Mouse (Mus musculus): Measurements from ENCODE around the gene Slc1a1. TPM values are rescaled to one million over a fixed set of nuclear protein-coding genes. Genes with fewer than 3 reads are reported as not detected.

The Slc1a1 gene
- polyA plus RNA-seq (2015; fragmentation: Nextera tagmentation; extraction: Ambion mirVana): 13.0 and 13.2 TPM in 2 replicates

DNA sequence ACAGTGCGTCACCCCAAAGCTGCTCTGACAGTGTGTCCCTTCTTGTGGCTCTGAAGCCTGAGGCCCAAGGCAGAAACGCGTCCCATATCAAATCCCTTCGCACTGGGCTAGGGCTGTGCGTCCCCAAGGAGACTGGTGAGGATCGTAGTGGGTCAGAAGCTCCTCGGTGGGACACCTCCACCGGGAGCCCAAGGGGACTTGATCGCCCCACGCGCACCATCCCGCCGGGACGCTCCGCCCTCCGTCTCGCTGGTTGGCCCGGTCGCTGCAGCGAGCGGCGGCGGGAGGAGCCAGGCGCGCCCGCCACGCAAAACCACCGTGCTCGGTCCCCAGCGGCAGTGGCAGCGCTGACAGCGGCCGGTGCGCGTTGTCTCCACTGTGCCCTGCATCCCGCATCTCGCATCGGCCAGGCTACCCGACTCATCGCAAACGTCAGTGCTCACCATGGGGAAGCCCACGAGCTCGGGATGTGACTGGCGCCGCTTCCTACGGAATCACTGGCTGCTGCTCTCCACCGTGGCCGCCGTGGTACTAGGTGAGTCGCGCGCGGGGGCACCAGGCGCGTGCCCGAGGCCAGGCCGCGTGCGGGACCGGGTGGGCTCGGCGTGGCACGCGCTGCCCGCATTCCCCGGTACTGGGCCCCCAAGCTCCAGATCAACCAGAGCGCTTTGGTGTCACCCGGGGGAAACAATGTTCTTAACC, at the start of gene Slc1a1:
Slc1a1 (plus strand) TSS at position 252 of the 702 bp plus-strand sequence.
- Histone ChIP-seq H3K4me1 (ENCODE audit: insufficient read depth, low read depth, low read length) (peaks cover 8% of the 10 kb centered on the region; the same call in 1 of the 2 replicates), H3K9ac (replicated peaks; ENCODE audit: low read depth) (peak within 1 kb of the TSS; percentile 44), H3K9me3 (ENCODE audit: low read length) (no peaks in the 10 kb centered on the region), H3K36me3 (ENCODE audit: insufficient read depth, low read length) (no peaks in the 10 kb centered on the region), H3K27me3 (replicated peaks; ENCODE audit: insufficient read depth, low read length) (no peaks in the 10 kb centered on the region), H3K27ac (ENCODE audit: low read length) (no peak within 1 kb of the TSS), H3K4me2 (replicated peaks; ENCODE audit: low read depth, low read length) (peak within 1 kb of the TSS; percentile 91), H3K4me3 (ENCODE audit: low read depth, low read length) (peak within 1 kb of the TSS; percentile 57)
- TF ChIP-seq EP300 (IDR thresholded peaks at IDR 0.05) (no peak), CTCF (IDR thresholded peaks at IDR 0.05) (peak; percentile 18)
- WGBS: under 1% methylated on average over 67 of the region's 68 CpGs
- DNase-seq (ENCODE audit: low spot score) (peak; percentile 45), ATAC-seq (peak; percentile 86)

DNA sequence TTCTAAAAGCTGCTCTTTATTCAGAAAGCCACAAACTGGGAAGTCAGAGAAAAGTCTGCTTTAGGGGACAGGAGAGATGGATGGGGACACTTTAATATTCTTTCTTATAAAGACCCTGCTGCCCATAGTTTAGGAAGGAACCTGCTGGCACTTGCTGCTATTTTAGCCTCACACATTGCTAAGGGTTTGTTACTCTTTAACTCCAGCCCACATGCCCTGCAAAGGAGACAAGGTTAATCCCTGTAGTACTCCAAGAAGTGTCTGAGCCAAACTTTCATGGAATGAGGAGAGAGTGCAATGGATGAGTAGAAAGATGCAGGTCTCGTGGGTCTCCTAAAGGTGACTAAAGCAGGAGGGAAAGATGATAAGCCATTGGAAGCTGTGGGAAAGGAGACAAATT, 44.7 kb upstream of the Slc1a1 start:
- no peaks in the 10 kb centered on the region for H3K36me3 ChIP-seq (ENCODE audit: insufficient read depth, low read length)
- ATAC-seq (no peak), DNase-seq (ENCODE audit: low spot score) (no peak)
- 58% methylated on average over 1 of the region's 1 CpGs for WGBS
- no peak overlapping the region for H3K4me2 ChIP-seq (replicated peaks; ENCODE audit: low read depth, low read length)
- no peaks in the 10 kb centered on the region for H3K27me3 ChIP-seq (replicated peaks; ENCODE audit: insufficient read depth, low read length)
- no peak overlapping the region for H3K9ac ChIP-seq (replicated peaks; ENCODE audit: low read depth)
- no peaks in the 10 kb centered on the region for H3K4me1 ChIP-seq (ENCODE audit: insufficient read depth, low read depth, low read length)
- no peak overlapping the region for H3K27ac ChIP-seq (ENCODE audit: low read length)
- H3K4me3 ChIP-seq (ENCODE audit: low read depth, low read length): no peak overlapping the region
- TF ChIP-seq CTCF (IDR thresholded peaks at IDR 0.05) (no peak), EP300 (IDR thresholded peaks at IDR 0.05) (no peak)
- no peaks in the 10 kb centered on the region for H3K9me3 ChIP-seq (ENCODE audit: low read length)

- Histone ChIP-seq H3K9me3 (ENCODE audit: low read length) (no peaks in the 10 kb centered on the region), H3K4me1 (ENCODE audit: insufficient read depth, low read depth, low read length) (no peaks in the 10 kb centered on the region), H3K27me3 (replicated peaks; ENCODE audit: insufficient read depth, low read length) (no peaks in the 10 kb centered on the region), H3K27ac (ENCODE audit: low read length) (no peak overlapping the region), H3K9ac (replicated peaks; ENCODE audit: low read depth) (no peak overlapping the region), H3K4me2 (replicated peaks; ENCODE audit: low read depth, low read length) (no peak overlapping the region), H3K4me3 (ENCODE audit: low read depth, low read length) (no peak overlapping the region), H3K36me3 (ENCODE audit: insufficient read depth, low read length) (no peaks in the 10 kb centered on the region)
- WGBS: 61% methylated on average over 2 of the region's 2 CpGs
- ATAC-seq (no peak), DNase-seq (ENCODE audit: low spot score) (no peak)
- TF ChIP-seq CTCF (IDR thresholded peaks at IDR 0.05): no peak
- no peak for TF ChIP-seq EP300 (IDR thresholded peaks at IDR 0.05)
These were observed 41.5 kb upstream of the Slc1a1 start for GRCm38 (mm10) chr19:28793307-28793706.

GRCm38 (mm10) chr19:28796146-28796848, 38.6 kb upstream of the Slc1a1 start:
- TF ChIP-seq CTCF (IDR thresholded peaks at IDR 0.05): no peak
- no peak for TF ChIP-seq EP300 (IDR thresholded peaks at IDR 0.05)
- H3K27me3 ChIP-seq (replicated peaks; ENCODE audit: insufficient read depth, low read length): no peaks in the 10 kb centered on the region
- H3K4me2 ChIP-seq (replicated peaks; ENCODE audit: low read depth, low read length): no peak overlapping the region
- ATAC-seq (no peak), DNase-seq (ENCODE audit: low spot score) (no peak)
- no peak overlapping the region for H3K27ac ChIP-seq (ENCODE audit: low read length)
- H3K36me3 ChIP-seq (ENCODE audit: insufficient read depth, low read length): no peaks in the 10 kb centered on the region
- H3K9ac ChIP-seq (replicated peaks; ENCODE audit: low read depth): no peak overlapping the region
- 53% methylated on average over 5 of the region's 5 CpGs for WGBS
- no peaks in the 10 kb centered on the region for H3K9me3 ChIP-seq (ENCODE audit: low read length)
- no peak overlapping the region for H3K4me3 ChIP-seq (ENCODE audit: low read depth, low read length)
- no peaks in the 10 kb centered on the region for H3K4me1 ChIP-seq (ENCODE audit: insufficient read depth, low read depth, low read length)

DNA sequence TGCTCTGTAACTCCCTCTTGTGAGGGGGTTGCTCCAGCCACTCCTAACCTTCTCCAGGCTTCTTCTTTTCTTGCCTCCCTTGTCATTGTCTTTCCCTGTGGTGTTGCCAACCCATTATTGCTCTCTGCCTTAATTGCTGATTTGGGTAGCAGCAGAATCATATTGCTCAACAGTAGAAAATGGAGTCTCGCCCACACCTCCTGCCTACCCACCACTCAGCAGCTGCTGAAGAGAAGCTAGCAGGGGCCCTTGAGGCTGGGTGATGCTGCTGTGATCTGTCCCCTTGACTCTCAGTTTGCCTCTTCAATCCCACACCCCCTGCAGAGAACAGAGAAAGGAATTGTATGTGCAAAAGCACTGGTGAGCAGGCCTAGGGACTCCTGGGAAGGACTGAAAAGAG, 37.9 kb upstream of the Slc1a1 start:
- Histone ChIP-seq H3K4me2 (replicated peaks; ENCODE audit: low read depth, low read length) (no peak overlapping the region), H3K9me3 (ENCODE audit: low read length) (no peaks in the 10 kb centered on the region), H3K4me3 (ENCODE audit: low read depth, low read length) (no peak overlapping the region), H3K9ac (replicated peaks; ENCODE audit: low read depth) (no peak overlapping the region), H3K27me3 (replicated peaks; ENCODE audit: insufficient read depth, low read length) (no peaks in the 10 kb centered on the region), H3K36me3 (ENCODE audit: insufficient read depth, low read length) (no peaks in the 10 kb centered on the region), H3K27ac (ENCODE audit: low read length) (no peak overlapping the region), H3K4me1 (ENCODE audit: insufficient read depth, low read depth, low read length) (no peaks in the 10 kb centered on the region)
- ATAC-seq: no peak
- TF ChIP-seq CTCF (IDR thresholded peaks at IDR 0.05) (no peak), EP300 (IDR thresholded peaks at IDR 0.05) (no peak)
- WGBS: 77% methylated on average over 1 of the region's 1 CpGs
- no peak for DNase-seq (ENCODE audit: low spot score)

GRCm38 (mm10) chr19:28797611-28798010, 37.2 kb upstream of the Slc1a1 start:
- TF ChIP-seq EP300 (IDR thresholded peaks at IDR 0.05): no peak
- no peak for TF ChIP-seq CTCF (IDR thresholded peaks at IDR 0.05)
- H3K4me2 ChIP-seq (replicated peaks; ENCODE audit: low read depth, low read length): no peak overlapping the region
- no peak overlapping the region for H3K9ac ChIP-seq (replicated peaks; ENCODE audit: low read depth)
- H3K27ac ChIP-seq (ENCODE audit: low read length): no peak overlapping the region
- H3K4me1 ChIP-seq (ENCODE audit: insufficient read depth, low read depth, low read length): no peaks in the 10 kb centered on the region
- no peak overlapping the region for H3K4me3 ChIP-seq (ENCODE audit: low read depth, low read length)
- no peaks in the 10 kb centered on the region for H3K36me3 ChIP-seq (ENCODE audit: insufficient read depth, low read length)
- DNase-seq (ENCODE audit: low spot score): no peak
- 70% methylated on average over 6 of the region's 6 CpGs for WGBS
- ATAC-seq: no peak
- H3K27me3 ChIP-seq (replicated peaks; ENCODE audit: insufficient read depth, low read length): no peaks in the 10 kb centered on the region
- H3K9me3 ChIP-seq (ENCODE audit: low read length): no peaks in the 10 kb centered on the region

Measured in lung, postnatal 0 days (tissue).